Mouse (Mus musculus) erythroblast, adult 5-6 weeks (primary cell): ENCODE measurements around the gene Rasal2. TPM values are rescaled to one million over a fixed set of nuclear protein-coding genes. Genes with fewer than 3 reads are reported as not detected.
"Not testable (repeated sequence)": the region's sequence is repeated elsewhere in the genome, so short reads cannot be mapped to it uniquely, and the experiment has no call there.

ENCODE experiments used
- ATAC-seq: replicated peaks from 2 replicates; pipeline ENCODE4 v1.8.0; 2016; ENCODE audit warnings: moderate number of reproducible peaks, mild to moderate bottlenecking, moderate TSS enrichment, inconsistent platforms; ENCODE audit not compliant: poor library complexity, low FRiP score, severe bottlenecking
- total RNA-seq, 2 experiments: library from RNA; stranded (forward) in 1 of 2; stranded (reverse) in 1 of 2; fragments of 150-400 nt in 1 of 2; fragments of 200-764, 138-1000 nt in 1 of 2; gene quantifications; 2 replicates each; pipeline versions ENCODE4 v1.2.3 to v1.2.4; 2015 to 2017; ENCODE audit warnings: low replicate concordance in 2 of 2

The Rasal2 gene
- total RNA-seq, 2 experiments from 2014 or later = under 0.01 to 0.85 TPM

GRCm38 (mm10) chr1:157253600-157254490 is 158.6 kb downstream of the Rasal2 start:
- no peak for ATAC-seq

GRCm38 (mm10) chr1:157248112-157248511 is 164.3 kb downstream of the Rasal2 start:
- no peak for ATAC-seq

GRCm38 (mm10) chr1:157247341-157247740 is 165.1 kb downstream of the Rasal2 start:
- ATAC-seq = no peak

- no peak for ATAC-seq
Observed at GRCm38 (mm10) chr1:157246779-157247178, 165.6 kb downstream of the Rasal2 start.

DNA sequence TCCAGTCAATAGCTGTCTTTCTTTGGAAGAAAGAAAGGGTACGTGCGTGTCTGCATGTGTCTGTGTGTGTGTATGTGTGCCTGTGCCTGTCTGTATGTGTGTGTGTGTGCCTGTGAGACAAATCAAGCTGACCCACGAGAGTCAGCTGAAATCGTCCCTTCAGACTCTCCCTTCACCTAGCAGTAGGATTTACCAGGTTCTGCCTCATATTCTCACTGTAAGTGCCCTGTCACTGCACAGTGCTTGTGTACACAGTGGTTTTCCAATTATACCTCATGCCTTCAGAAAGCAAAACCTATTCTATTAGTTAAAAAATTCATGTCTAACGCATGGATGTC is 168.0 kb downstream of the Rasal2 start:
- no peak for ATAC-seq

GRCm38 (mm10) chr1:157243576-157244452 is 168.6 kb downstream of the Rasal2 start:
- ATAC-seq = no peak

- ATAC-seq = no peak
Observed at GRCm38 (mm10) chr1:157239687-157240086, 172.7 kb downstream of the Rasal2 start.

- ATAC-seq = not testable (repeated sequence)
Observed at GRCm38 (mm10) chr1:157236650-157237344, 175.6 kb downstream of the Rasal2 start.

GRCm38 (mm10) chr1:157233451-157233850 is 178.9 kb downstream of the Rasal2 start:
- no peak for ATAC-seq

DNA sequence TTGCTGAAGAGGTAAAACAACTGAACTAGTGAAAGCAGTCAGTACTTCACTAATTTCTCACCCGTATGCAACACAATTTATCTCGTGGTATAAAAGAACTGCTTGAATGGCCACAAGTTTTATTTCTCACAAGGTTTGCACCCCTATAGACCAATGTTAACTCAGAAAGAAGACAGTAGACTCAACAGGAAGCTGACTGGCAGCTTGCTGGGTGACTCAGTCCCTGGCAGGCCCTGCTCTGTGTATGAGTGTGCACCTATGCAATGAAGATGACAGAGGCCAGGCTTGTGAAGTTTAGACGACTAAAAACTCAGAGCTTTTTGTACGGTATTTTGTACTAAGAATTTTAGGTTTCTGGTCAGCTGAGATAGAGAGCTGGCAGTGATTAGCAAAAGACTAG is 180.0 kb downstream of the Rasal2 start:
- ATAC-seq = no peak

- ATAC-seq = no peak
Observed at GRCm38 (mm10) chr1:157231016-157231415, 181.4 kb downstream of the Rasal2 start.

- ATAC-seq = no peak
Observed at GRCm38 (mm10) chr1:157230386-157230785, 182.0 kb downstream of the Rasal2 start.

DNA sequence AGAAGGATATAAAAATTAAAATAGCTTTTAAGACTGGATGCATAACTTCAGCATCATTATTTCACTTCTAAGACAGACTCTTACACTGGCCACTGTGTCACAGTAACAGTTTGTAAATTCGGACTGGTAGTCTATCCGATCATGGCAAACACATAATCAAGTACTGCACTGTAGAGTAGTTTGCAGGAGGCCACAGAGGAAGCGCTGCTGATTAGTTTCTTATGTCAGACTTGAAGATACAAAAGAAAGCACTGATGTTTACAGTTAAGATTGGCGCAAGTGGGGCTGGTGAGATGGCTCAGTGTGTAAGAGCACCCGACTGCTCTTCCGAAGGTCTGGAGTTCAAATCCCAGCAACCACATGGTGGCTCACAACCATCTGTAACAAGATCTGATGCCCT is 187.4 kb downstream of the Rasal2 start:
- ATAC-seq = no peak

DNA sequence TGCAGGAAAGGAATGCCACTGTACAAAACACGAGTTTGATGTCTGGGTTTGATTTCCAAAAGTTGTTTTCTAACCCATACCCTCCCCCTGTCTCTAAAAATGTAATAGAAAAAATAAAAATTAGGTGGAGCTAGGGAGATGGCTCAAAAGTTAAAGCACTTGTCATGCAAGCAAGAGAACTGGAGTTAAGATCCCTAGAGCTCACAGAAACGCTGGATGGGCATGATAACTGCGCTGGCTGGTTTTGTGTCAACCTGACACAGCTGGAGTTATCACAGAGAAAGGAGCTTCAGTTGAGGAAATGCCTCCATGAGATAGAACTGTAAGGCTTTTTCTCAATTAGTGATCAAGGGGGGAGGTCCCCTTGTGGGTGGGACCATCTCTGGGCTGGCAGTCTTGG is 191.5 kb downstream of the Rasal2 start:
- no peak for ATAC-seq

GRCm38 (mm10) chr1:157220466-157220865 is 191.9 kb downstream of the Rasal2 start:
- no peak for ATAC-seq

DNA sequence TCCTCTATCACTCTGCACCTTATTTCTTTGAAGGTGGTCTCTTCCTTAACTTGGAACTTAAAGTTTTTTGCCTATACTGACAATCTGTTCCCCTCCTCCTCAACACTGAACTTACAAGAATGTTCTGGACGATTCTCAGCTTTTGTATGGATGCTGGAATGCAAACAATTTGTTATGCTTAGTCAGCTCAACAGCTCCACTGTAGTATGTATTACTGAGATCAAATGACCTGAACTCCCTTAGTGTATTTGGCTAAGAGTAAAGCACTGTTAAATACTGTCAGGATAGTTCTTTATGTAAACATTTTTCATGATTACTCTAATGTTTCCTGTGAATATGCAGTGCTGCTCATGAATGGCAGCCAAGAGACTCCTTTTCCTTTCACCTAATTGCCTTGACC is 203.6 kb downstream of the Rasal2 start:
- no peak for ATAC-seq

DNA sequence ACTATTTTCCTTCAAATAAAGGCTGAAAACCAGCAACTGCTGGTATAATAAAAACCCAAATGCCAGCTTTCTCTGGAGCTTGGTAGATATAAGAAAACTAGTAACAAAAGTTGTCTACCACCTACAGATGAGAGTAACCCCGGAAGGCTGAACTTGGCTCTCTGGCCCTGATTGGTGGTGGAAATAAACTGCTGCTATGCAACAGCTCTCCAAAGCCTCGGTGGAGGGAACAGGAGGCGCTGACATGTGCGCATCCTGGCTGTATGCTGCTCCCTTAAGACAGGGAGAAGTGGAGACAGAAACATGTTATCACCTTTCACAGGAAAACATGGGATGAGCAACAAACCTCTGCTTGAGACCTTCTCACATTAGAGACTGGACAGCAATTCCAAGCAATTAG is 206.7 kb downstream of the Rasal2 start:
- no peak for ATAC-seq

DNA sequence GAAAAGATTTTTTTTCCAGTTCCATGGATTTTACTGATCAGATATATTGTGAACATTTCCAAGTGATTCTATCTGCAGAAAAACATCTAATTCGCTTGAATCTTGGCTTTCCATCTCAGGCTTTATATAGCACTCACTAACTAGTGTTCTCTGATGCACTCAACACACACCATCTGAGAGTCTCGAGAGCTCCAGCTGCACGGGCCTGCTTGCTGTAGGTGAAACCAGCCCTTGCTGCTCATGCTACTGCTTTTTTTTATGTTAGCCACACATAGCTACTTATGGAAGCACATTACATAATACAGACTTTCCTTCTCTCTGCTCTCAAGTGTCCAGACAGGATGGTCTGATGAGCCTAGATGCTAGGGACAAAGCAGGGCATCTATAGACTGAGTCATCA is 229.4 kb downstream of the Rasal2 start:
- no peak for ATAC-seq

GRCm38 (mm10) chr1:157182431-157182830 is 230.0 kb downstream of the Rasal2 start:
- ATAC-seq = no peak

GRCm38 (mm10) chr1:157181081-157181480 is 231.3 kb downstream of the Rasal2 start:
- no peak for ATAC-seq
